Mouse (Mus musculus): ENCODE measurements around the gene Olfr1093.

Olfr1093 gene

DNA sequence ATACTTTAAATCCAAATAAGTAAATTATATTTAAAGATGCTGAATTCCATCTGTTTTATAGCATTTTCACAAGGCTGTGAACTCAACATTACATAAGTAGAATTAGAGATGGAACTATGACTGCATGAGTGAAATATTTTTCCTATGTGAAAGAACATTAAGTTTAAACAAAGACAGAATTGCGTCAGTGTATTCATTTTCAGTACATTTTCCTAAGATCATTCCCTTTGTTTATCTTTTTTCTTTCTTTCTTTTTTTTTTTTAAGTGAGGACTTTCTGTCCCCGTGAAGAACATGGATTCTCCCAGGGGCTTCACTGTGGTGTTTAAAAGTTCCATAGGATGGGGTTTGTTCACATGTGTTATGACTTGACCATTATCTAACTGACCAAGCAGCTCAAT is at the start of gene Olfr1093:
Olfr1093 (plus strand) TSS at position 301 of the 400 bp plus-strand sequence.
- DNase-seq, result no peak

DNA sequence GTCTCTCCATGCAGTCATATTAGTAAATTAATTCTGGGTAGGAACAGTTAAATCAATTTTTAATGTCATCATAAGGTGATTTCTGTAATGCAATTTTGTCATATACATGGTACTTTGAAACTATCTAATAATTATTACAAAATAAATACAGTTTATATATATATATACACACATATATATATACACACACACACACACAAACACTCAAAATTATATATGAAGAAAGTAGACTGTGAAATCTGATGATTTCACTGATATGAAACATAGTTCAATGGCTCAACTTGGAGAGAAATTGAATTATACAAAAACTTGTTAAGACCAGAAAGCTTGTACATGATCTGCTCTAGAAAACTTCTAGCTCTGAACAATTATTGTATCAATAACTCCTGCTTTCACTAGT is 48.7 kb upstream of the Olfr1093 start, which contains the start of gene Olfr1089:
Olfr1089 (minus strand) TSS at position 101 of the 400 bp plus-strand sequence.
- DNase-seq, result no peak

DNA sequence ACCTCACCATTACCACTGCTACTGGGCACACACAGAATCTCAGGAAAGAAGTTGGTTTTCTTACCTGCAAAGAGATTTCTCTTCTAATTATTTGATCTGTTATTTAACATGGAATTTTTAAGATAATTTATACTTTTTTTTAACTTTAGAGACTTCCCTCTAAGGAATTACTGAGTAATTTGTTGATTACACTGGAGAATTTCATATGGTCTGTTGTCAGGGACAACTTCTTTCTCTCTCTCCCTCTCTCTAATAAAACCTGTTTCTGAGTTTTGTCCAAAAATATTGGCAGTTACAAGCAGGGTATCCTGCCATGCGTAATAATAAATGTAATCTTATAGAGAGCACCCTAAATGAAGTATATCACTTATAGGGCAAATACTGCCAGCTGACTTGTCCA is 23.4 kb upstream of the Olfr1093 start, which contains the start of gene Olfr1090:
Olfr1090 (minus strand) TSS at position 101 of the 400 bp plus-strand sequence.
- no peak for DNase-seq

DNA sequence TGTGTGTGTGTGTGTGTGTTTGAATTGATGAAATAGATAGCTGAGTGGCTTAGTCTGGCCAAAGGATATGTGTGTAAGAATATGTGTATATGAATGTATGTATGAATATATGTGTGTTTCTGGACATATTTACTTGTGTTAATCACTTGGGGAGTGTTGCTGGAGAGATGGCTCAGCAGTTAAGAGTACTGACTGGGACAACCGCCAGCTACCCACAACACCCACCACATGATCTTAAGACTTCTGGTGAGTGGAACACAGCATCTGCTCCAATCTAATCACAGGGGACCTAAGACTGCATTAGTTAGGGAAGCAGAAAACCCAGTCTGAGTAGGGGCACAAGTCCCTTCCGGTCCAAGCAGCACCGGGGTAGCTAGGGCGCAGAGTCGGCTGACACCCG is 21.2 kb upstream of the Olfr1093 start:
- DNase-seq, result no peak

DNA sequence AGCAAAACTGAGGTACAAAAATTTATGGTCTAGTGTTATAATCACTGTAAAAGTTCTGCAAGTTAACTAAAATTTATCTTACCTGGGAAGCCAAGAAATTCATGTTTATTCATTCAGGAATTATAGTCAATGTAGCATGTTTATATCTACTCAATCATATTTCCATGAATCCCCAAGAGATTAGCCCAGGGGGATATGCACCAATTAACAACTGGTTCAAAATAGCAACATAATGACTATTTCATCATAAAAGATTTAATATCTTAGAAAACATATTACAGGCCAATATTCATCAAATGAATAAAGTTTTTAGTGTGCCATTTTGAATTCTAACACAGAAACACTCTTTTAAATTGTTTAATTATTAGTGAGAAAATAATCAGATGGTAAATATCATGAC is 27.6 kb downstream of the Olfr1093 start, which contains the start of gene Olfr141:
Olfr141 (minus strand) TSS at position 101 of the 400 bp plus-strand sequence.
- no peak for DNase-seq

DNA sequence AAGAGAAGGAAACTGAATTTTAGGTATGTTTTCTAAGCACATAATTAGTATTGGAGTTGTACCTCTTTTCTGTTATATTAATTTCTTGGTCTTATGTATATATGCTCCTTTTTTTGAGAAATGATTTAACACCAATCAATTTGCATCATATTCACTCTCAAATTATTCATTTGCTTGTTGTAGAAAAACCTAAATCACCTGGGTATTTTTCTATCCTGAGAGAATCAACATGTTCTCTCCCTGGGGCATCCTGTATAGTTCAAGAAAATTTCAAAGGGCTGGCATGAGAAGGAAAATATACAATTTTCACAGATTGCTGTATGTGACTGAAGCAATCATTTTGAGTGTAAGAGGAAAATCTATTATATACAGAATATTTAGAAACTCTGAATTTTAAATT is 42.1 kb downstream of the Olfr1093 start, which contains the start of gene Olfr1094:
Olfr1094 (plus strand) TSS at position 301 of the 400 bp plus-strand sequence.
- no peak for DNase-seq

Measured in embryo, embryonic 11 days (tissue).